Mouse (Mus musculus): ENCODE results near the gene Scoc.

GRCm38 (mm10) chr8:83397726-83398125, 60.5 kb downstream of the Scoc start:
- TF ChIP-seq POLR2A (IDR thresholded peaks at IDR 0.05; ENCODE audit: borderline replicate concordance, extremely low read depth, low read depth, low read length) = no peak
- no peak for TF ChIP-seq CTCF (IDR thresholded peaks at IDR 0.05; ENCODE audit: insufficient read depth, low read length)

Data from lung, adult 2 months (tissue).